Mouse (Mus musculus) neural tube, embryonic 10.5 days (tissue): ENCODE data around the gene Wdr89.

Experiments used
- DNase-seq: peaks from one replicate; pipeline ENCODE4 v3.0.0-alpha.2; 2017; ENCODE audit warnings: low spot score; ENCODE audit errors: extremely low spot score

Gene Wdr89

GRCm38 (mm10) chr12:75616158-75616791, 53.1 kb downstream of the Wdr89 start:
- DNase-seq, result peak; percentile 40

- DNase-seq, result no peak
These were observed 53.8 kb downstream of the Wdr89 start for GRCm38 (mm10) chr12:75615556-75615955.

- no peak for DNase-seq
These were observed 56.6 kb downstream of the Wdr89 start for GRCm38 (mm10) chr12:75612711-75613110.

GRCm38 (mm10) chr12:75599490-75599889, 69.8 kb downstream of the Wdr89 start:
- DNase-seq, result peak; percentile 31

GRCm38 (mm10) chr12:75598988-75599387, 70.3 kb downstream of the Wdr89 start:
- no peak for DNase-seq

GRCm38 (mm10) chr12:75597707-75598106, 71.6 kb downstream of the Wdr89 start:
- no peak for DNase-seq

- DNase-seq, result peak; percentile 99
These were observed 73.0 kb downstream of the Wdr89 start, which contains the start of gene Ppp2r5e for GRCm38 (mm10) chr12:75596154-75597002. Ppp2r5e (minus strand) TSS chr12:75596245.

- DNase-seq, result peak; percentile 63
These were observed 73.8 kb downstream of the Wdr89 start for GRCm38 (mm10) chr12:75595291-75596153.

GRCm38 (mm10) chr12:75594404-75594803, 74.9 kb downstream of the Wdr89 start:
- no peak for DNase-seq

- DNase-seq, result no peak
These were observed 75.5 kb downstream of the Wdr89 start for GRCm38 (mm10) chr12:75593817-75594216.

GRCm38 (mm10) chr12:75587501-75587900, 81.8 kb downstream of the Wdr89 start:
- no peak for DNase-seq

- DNase-seq, result no peak
These were observed 85.6 kb downstream of the Wdr89 start for GRCm38 (mm10) chr12:75583776-75584175.
